8 mouse cellular contexts compared by ENCODE assay signal in genomic region chr10:127262548-127263398, GRCm38 (mm10). TPM values are rescaled to one million over a fixed set of nuclear protein-coding genes. Genes with fewer than 3 reads are reported as not detected.
A peak's percentile ranks its signal among the peaks of the same experiment; 100 is the strongest.
DNase-seq lines count a peak whose midpoint lies in the region; ATAC-seq and TF ChIP-seq lines count a peak whose summit lies in the region.

TSS of gene Kif5a (minus strand) at chr10:127263348.

- H3K27ac ChIP-seq in MEL (ENCODE audit: control insufficient read depth, low read depth, low read length): no peak within 1 kb of the TSS
- peak within 1 kb of the TSS; percentile 85 for H3K27ac ChIP-seq in hindbrain, embryonic 10.5 days
- H3K27ac ChIP-seq in midbrain, embryonic 10.5 days (replicated peaks): peak within 1 kb of the TSS; percentile 80
- H3K27ac ChIP-seq in stomach, embryonic 16.5 days (ENCODE audit: low read length): no peak within 1 kb of the TSS

- peaks cover 0 to 28% of the 10 kb centered on the region in 2 experiments for H3K4me1 ChIP-seq in MEL (ENCODE audit: control insufficient read depth in 1 of 2, insufficient read depth in 2 of 2, low read length in 2 of 2)
- H3K4me1 ChIP-seq in hindbrain, embryonic 10.5 days (replicated peaks): peaks cover 68% of the 10 kb centered on the region
- peaks cover 48% of the 10 kb centered on the region for H3K4me1 ChIP-seq in midbrain, embryonic 10.5 days
- H3K4me1 ChIP-seq in stomach, embryonic 16.5 days (ENCODE audit: control insufficient read depth, insufficient read depth, low read length): peaks cover 7% of the 10 kb centered on the region

- no peak for TF ChIP-seq RAD21 in MEL (IDR thresholded peaks at IDR 0.05; ENCODE audit: low read depth, low read length)

- TF ChIP-seq EP300 in MEL (IDR thresholded peaks at IDR 0.05; ENCODE audit: low read depth in 1 of 2, low read length in 2 of 2): no peak

- no peak for ATAC-seq in stomach, embryonic 16.5 days (ENCODE audit: insufficient read depth, low FRiP score)

- no peaks in the 10 kb centered on the region for H3K9me3 ChIP-seq in MEL (replicated peaks; ENCODE audit: insufficient read depth, low read length)
- H3K9me3 ChIP-seq in hindbrain, embryonic 10.5 days: no peaks in the 10 kb centered on the region
- H3K9me3 ChIP-seq in midbrain, embryonic 10.5 days (replicated peaks): no peaks in the 10 kb centered on the region
- no peaks in the 10 kb centered on the region for H3K9me3 ChIP-seq in stomach, embryonic 16.5 days (replicated peaks; ENCODE audit: control insufficient read depth, low read length)

- peaks cover 12% of the 10 kb centered on the region for H3K79me2 ChIP-seq in MEL (ENCODE audit: control insufficient read depth, insufficient read depth, low read length, poor library complexity)

- peak within 1 kb of the TSS; percentile 90 for H3K4me2 ChIP-seq in stomach, embryonic 16.5 days (ENCODE audit: low read depth, low read length)

- peak; percentile 52 for DNase-seq in CD4-positive helper T cell, adult 2 months (ENCODE audit: low read depth, low spot score)
- peak; percentile 51 for DNase-seq in MEL (ENCODE audit: low read depth, low spot score)
- peak; percentile 77 to 86 for DNase-seq in cerebellum, postnatal 36 days
- peak; percentile 62 for DNase-seq in hindbrain, embryonic 10.5 days (ENCODE audit: low spot score)
- DNase-seq in left cerebral cortex, adult 11 months (ENCODE audit: low spot score): peak; percentile 52
- peak; percentile 55 for DNase-seq in midbrain, embryonic 10.5 days (ENCODE audit: low spot score)
- DNase-seq in urinary bladder, postnatal 14 days (ENCODE audit: low spot score): no peak

- 0 out of 6 replicates have a peak, but pooled peaks of 1 of the 3 experiments have one; percentile 2 for TF ChIP-seq CTCF in MEL (IDR thresholded peaks at IDR 0.05 in 2 of 3, conservative IDR thresholded peaks at IDR 0.05 in 1 of 3; ENCODE audit: control insufficient read depth in 1 of 3, insufficient read depth in 1 of 3, low read depth in 2 of 3, low read length in 3 of 3, poor library complexity in 1 of 3, severe bottlenecking in 1 of 3)

- under 1% methylated on average over 53 of the region's 53 CpGs for WGBS in hindbrain, embryonic 10.5 days
- 1% methylated on average over 50 of the region's 53 CpGs for WGBS in midbrain, embryonic 10.5 days
- WGBS in stomach, embryonic 16.5 days: 2% methylated on average over 53 of the region's 53 CpGs

- peak within 1 kb of the TSS; percentile 56 for H3K9ac ChIP-seq in MEL (ENCODE audit: control insufficient read depth, low read depth, low read length, poor library complexity, severe bottlenecking)
- H3K9ac ChIP-seq in stomach, embryonic 16.5 days (ENCODE audit: low read length): peak within 1 kb of the TSS; percentile 63

- peak within 1 kb of the TSS; percentile 62 to 77 for H3K4me3 ChIP-seq in MEL (ENCODE audit: control insufficient read depth in 1 of 2, insufficient read depth in 1 of 2, low read depth in 2 of 2, low read length in 2 of 2)
- H3K4me3 ChIP-seq in hindbrain, embryonic 10.5 days: peak within 1 kb of the TSS; percentile 63
- H3K4me3 ChIP-seq in midbrain, embryonic 10.5 days: peak within 1 kb of the TSS; percentile 57
- H3K4me3 ChIP-seq in stomach, embryonic 16.5 days (replicated peaks; ENCODE audit: low read length): peak within 1 kb of the TSS; percentile 48

- 0 out of 4 replicates have a peak, but pooled peaks of 1 of the 2 experiments have one; percentile 41 for TF ChIP-seq POLR2A in MEL (IDR thresholded peaks at IDR 0.05; ENCODE audit: control insufficient read depth in 1 of 2, insufficient read depth in 1 of 2, low read depth in 1 of 2, low read length in 2 of 2, poor library complexity in 1 of 2)

- H3K36me3 ChIP-seq in MEL (ENCODE audit: control insufficient read depth in 1 of 2, insufficient read depth in 2 of 2, low read length in 2 of 2): peaks cover 2 to 4% of the 10 kb centered on the region in 2 experiments; a peak in 2 of 4 replicates
- no peaks in the 10 kb centered on the region for H3K36me3 ChIP-seq in hindbrain, embryonic 10.5 days
- no peaks in the 10 kb centered on the region for H3K36me3 ChIP-seq in midbrain, embryonic 10.5 days
- H3K36me3 ChIP-seq in stomach, embryonic 16.5 days (ENCODE audit: control insufficient read depth, insufficient read depth, low read length): no peaks in the 10 kb centered on the region

- no peaks in the 10 kb centered on the region for H3K27me3 ChIP-seq in MEL (ENCODE audit: control insufficient read depth in 1 of 2, insufficient read depth in 2 of 2, low read length in 2 of 2)
- H3K27me3 ChIP-seq in hindbrain, embryonic 10.5 days (ENCODE audit: insufficient read depth, poor library complexity, severe bottlenecking): peaks cover 42% of the 10 kb centered on the region
- peaks cover 47% of the 10 kb centered on the region for H3K27me3 ChIP-seq in midbrain, embryonic 10.5 days (ENCODE audit: low read depth, poor library complexity, severe bottlenecking)
- peaks cover 14% of the 10 kb centered on the region for H3K27me3 ChIP-seq in stomach, embryonic 16.5 days (ENCODE audit: control insufficient read depth, insufficient read depth, low read length)

TF ChIP-seq in MEL, 35 proteins besides CTCF, POLR2A, EP300 and RAD21:
- no peak for TF ChIP-seq TBP (IDR thresholded peaks at IDR 0.05; ENCODE audit: low read depth, low read length)
- peak; percentile 41; the same call in 1 of the 2 replicates for TF ChIP-seq NELFE (IDR thresholded peaks at IDR 0.05; ENCODE audit: low read depth, low read length)
TF ChIP-seq in MEL: peak in this region for 1.

RNA-seq across cellular contexts. Expression of gene Kif5a, which starts in this region (rescaled TPM):
- 0.42 and 0.52 TPM in 2 replicates for total RNA-seq in MEL (2012; rRNA removed)
- 1 to 10 TPM in 1 of 2 experiments, not detected in 1; 1.3 TPM for polyA plus RNA-seq in MEL (2012; ENCODE audit: insufficient read depth in 1 of 2, insufficient read length in 2 of 2, low read depth in 1 of 2, low replicate concordance in 2 of 2, missing spikeins in 1 of 2)
- 24.4 and 39.4 TPM in 2 replicates for polyA plus RNA-seq in hindbrain, embryonic 10.5 days (2016; fragmentation: Nextera tagmentation; extraction: Ambion mirVana)
- 14.9 and 29.4 TPM in 2 replicates for polyA plus RNA-seq in midbrain, embryonic 10.5 days (2016; fragmentation: Nextera tagmentation; extraction: Ambion mirVana)
- polyA plus RNA-seq in stomach, embryonic 16.5 days (2015; fragmentation: Nextera tagmentation; extraction: Ambion mirVana): 6.5 and 6.7 TPM in 2 replicates

Comparison
In these comparisons a context has a peak if more than half of its experiments do, and no peak if none do; other contexts are left out.
1. H3K27ac ChIP-seq: peak in hindbrain, embryonic 10.5 days (single experiment) and midbrain, embryonic 10.5 days (single experiment); none in MEL (single experiment) and stomach, embryonic 16.5 days (single experiment).
2. Peak in every context shown above with its lines, with median percentiles within 50 percentile points of each other: H3K4me3 ChIP-seq.